Comparison of ENCODE assay signal across 8 mouse cellular contexts in the genomic region with DNA sequence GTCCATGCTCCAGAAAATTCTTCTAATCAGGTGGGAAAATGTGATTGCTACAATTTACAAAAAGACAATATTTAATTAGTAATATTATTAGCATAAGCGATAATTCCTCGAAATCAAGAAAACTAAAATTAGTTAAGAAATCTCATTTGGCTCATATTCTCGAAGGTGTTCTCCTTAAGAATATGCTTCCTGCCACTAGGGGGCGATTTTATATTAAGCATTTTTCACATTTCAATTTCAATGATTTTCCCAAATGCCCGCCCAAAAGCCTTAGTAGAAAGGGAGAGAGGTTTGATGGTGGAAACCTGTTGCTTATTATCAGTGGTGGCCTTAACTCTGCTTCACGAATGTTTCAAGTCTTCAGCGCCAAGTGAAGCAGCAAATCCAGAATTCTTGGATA.
DNase-seq lines count a peak whose midpoint lies in the region; ATAC-seq and TF ChIP-seq lines count a peak whose summit lies in the region.

No protein-coding gene starts in this region.

- in situ Hi-C loops in ES-E14 (cut with MboI; ENCODE audit: low sequenced_read_pairs in 2 of 2, unreplicated experiment in 2 of 2): no loop called here

- no peaks in the 10 kb centered on the region for H3K4me1 ChIP-seq in kidney, embryonic 14.5 days (ENCODE audit: control insufficient read depth, insufficient read depth, low read length)
- no peaks in the 10 kb centered on the region for H3K4me1 ChIP-seq in ES-E14 (ENCODE audit: control insufficient read depth in 2 of 2, insufficient read depth in 2 of 2, low read length in 2 of 2, poor library complexity in 1 of 2)

- ATAC-seq in kidney, embryonic 14.5 days (ENCODE audit: low FRiP score, low TSS enrichment): no peak

- H3K27me3 ChIP-seq in kidney, embryonic 14.5 days (ENCODE audit: control insufficient read depth, insufficient read depth, low read length): no peaks in the 10 kb centered on the region

- H3K4me2 ChIP-seq in kidney, embryonic 14.5 days (replicated peaks; ENCODE audit: low read depth, low read length): no peak overlapping the region

- no peak overlapping the region for H3K9ac ChIP-seq in kidney, embryonic 14.5 days (ENCODE audit: low read depth, low read length)
- H3K9ac ChIP-seq in ES-E14 (ENCODE audit: insufficient read depth, low read depth, low read length, poor library complexity, severe bottlenecking): no peak overlapping the region

- no peak overlapping the region for H3K4me3 ChIP-seq in kidney, embryonic 14.5 days (ENCODE audit: low read length)
- no peak overlapping the region for H3K4me3 ChIP-seq in ES-E14 (ENCODE audit: insufficient read depth in 1 of 2, low read depth in 1 of 2, low read length in 2 of 2, poor library complexity in 1 of 2, severe bottlenecking in 1 of 2)

- H3K36me3 ChIP-seq in kidney, embryonic 14.5 days (ENCODE audit: control insufficient read depth, insufficient read depth, low read length): no peaks in the 10 kb centered on the region
- no peaks in the 10 kb centered on the region for H3K36me3 ChIP-seq in ES-E14 (ENCODE audit: control insufficient read depth, insufficient read depth, low read length, poor library complexity, severe bottlenecking)

- no peak overlapping the region for H3K27ac ChIP-seq in kidney, embryonic 14.5 days (ENCODE audit: low read depth, low read length)
- no peak overlapping the region for H3K27ac ChIP-seq in ES-E14 (ENCODE audit: insufficient read depth, low read depth, low read length, poor library complexity, severe bottlenecking)

- 42% methylated on average over 7 of the region's 7 CpGs for WGBS in kidney, embryonic 14.5 days

- no peaks in the 10 kb centered on the region for H3K9me3 ChIP-seq in kidney, embryonic 14.5 days (ENCODE audit: control insufficient read depth, low read length)
- H3K9me3 ChIP-seq in ES-E14 (ENCODE audit: control insufficient read depth, insufficient read depth, low read depth, low read length): no peaks in the 10 kb centered on the region

- peak; percentile 12 to 25 for DNase-seq in kidney, postnatal 36 days
- peak; percentile 40 for DNase-seq in 416B (ENCODE audit: low read depth)
- DNase-seq in ES-E14 (ENCODE audit: low read depth, low spot score): peak; percentile 21
- DNase-seq in embryo, embryonic 10 days (ENCODE audit: low spot score): peak; percentile 49
- DNase-seq in testis, postnatal 10 days (ENCODE audit: low spot score): no peak
- DNase-seq in thymus, adult 18-20 months: no peak
- DNase-seq in thymus, postnatal 25 days: no peak

TF ChIP-seq in ES-E14, 5 proteins besides CTCF, POLR2A, EP300 and RAD21:
- TF ChIP-seq ZNF384 (IDR thresholded peaks at IDR 0.05; ENCODE audit: low read depth, low read length): peak; percentile 50; the same call in 1 of the 2 replicates
- TF ChIP-seq ZC3H11A (IDR thresholded peaks at IDR 0.05; ENCODE audit: borderline replicate concordance, low read depth, low read length): no peak
- TF ChIP-seq HCFC1 (IDR thresholded peaks at IDR 0.05; ENCODE audit: borderline replicate concordance, insufficient read depth, low read length): no peak
- TF ChIP-seq CHD2 (IDR thresholded peaks at IDR 0.05; ENCODE audit: low read depth, low read length): no peak
- TF ChIP-seq MAFK (IDR thresholded peaks at IDR 0.05; ENCODE audit: insufficient read depth, low read depth, low read length): no peak

Comparison
In these comparisons a context has a peak if more than half of its experiments do, and no peak if none do; other contexts are left out.
1. DNase-seq: peak in kidney, postnatal 36 days (2 of 2), 416B (single experiment), ES-E14 (single experiment) and embryo, embryonic 10 days (single experiment); none in testis, postnatal 10 days (single experiment), thymus, adult 18-20 months (0 of 2) and thymus, postnatal 25 days (single experiment).